ENCODE assay signal across 7 mouse cellular contexts in the genomic region with DNA sequence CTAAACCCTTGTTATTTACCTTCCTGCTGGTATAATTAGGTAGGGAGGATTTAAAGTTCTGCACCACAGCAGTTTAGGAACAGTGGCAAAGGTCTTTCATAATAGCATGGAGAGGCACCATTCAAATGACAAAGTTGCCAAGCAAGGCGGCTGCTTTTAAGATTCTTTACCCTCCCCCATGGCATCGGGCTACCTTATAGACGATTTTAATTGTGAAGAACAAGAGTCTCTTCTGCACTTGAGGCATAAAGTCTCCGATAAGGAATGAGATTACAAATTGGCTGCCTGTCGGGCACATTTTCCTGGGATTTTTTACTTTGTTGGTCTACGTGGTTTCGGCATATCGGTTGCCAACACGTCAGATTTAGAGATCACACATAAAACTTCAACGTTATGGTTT. TPM values are rescaled to one million over a fixed set of nuclear protein-coding genes. Genes with fewer than 3 reads are reported as not detected.
DNase-seq lines count a peak whose midpoint lies in the region; ATAC-seq and TF ChIP-seq lines count a peak whose summit lies in the region.

No protein-coding gene starts in this region.

- no peaks in the 10 kb centered on the region for H3K27me3 ChIP-seq in forebrain, embryonic 15.5 days
- H3K27me3 ChIP-seq in liver, embryonic 16.5 days (ENCODE audit: control insufficient read depth, insufficient read depth, low read depth, low read length) = no peaks in the 10 kb centered on the region
- no peaks in the 10 kb centered on the region for H3K27me3 ChIP-seq in thymus, adult 2 months (ENCODE audit: control insufficient read depth, insufficient read depth, low read length)

- peak overlapping the region; percentile 68 for H3K4me2 ChIP-seq in forebrain, embryonic 15.5 days (replicated peaks)
- peak overlapping the region; percentile 99 for H3K4me2 ChIP-seq in liver, embryonic 16.5 days (ENCODE audit: low read depth, low read length)

- H3K27ac ChIP-seq in forebrain, embryonic 15.5 days (replicated peaks) = peak overlapping the region; percentile 99
- H3K27ac ChIP-seq in liver, embryonic 16.5 days (ENCODE audit: low read length) = no peak overlapping the region; the same call in 1 of the 2 replicates
- no peak overlapping the region for H3K27ac ChIP-seq in thymus, adult 2 months (ENCODE audit: control insufficient read depth, insufficient read depth, low read length)

- 5% methylated on average over 10 of the region's 10 CpGs for WGBS in forebrain, embryonic 15.5 days
- 63% methylated on average over 10 of the region's 10 CpGs for WGBS in liver, embryonic 16.5 days (ENCODE audit: insufficient replicate concordance)
- 76% methylated on average over 10 of the region's 10 CpGs for WGBS in thymus, adult 2 months

- no peaks in the 10 kb centered on the region for H3K36me3 ChIP-seq in forebrain, embryonic 15.5 days
- no peaks in the 10 kb centered on the region for H3K36me3 ChIP-seq in liver, embryonic 16.5 days (ENCODE audit: control insufficient read depth, insufficient read depth)
- no peaks in the 10 kb centered on the region for H3K36me3 ChIP-seq in thymus, adult 2 months (ENCODE audit: control insufficient read depth, insufficient read depth, low read length)

- H3K4me1 ChIP-seq in forebrain, embryonic 15.5 days = peaks cover 11% of the 10 kb centered on the region
- peaks cover 14% of the 10 kb centered on the region for H3K4me1 ChIP-seq in liver, embryonic 16.5 days (ENCODE audit: control insufficient read depth, low read depth, low read length)
- H3K4me1 ChIP-seq in thymus, adult 2 months (replicated peaks; ENCODE audit: control insufficient read depth, insufficient read depth, low read length) = no peaks in the 10 kb centered on the region

- H3K9me3 ChIP-seq in forebrain, embryonic 15.5 days = no peaks in the 10 kb centered on the region
- H3K9me3 ChIP-seq in liver, embryonic 16.5 days (replicated peaks; ENCODE audit: control insufficient read depth, low read length) = no peaks in the 10 kb centered on the region

- peak; percentile 29 for DNase-seq in retina, postnatal 1 day
- no peak for DNase-seq in retina, embryonic 14.5 days (ENCODE audit: low spot score)
- DNase-seq in thymus, adult 2 months = no peak
- DNase-seq in testis, postnatal 10 days (ENCODE audit: low spot score) = no peak
- DNase-seq in kidney, adult 8-10 months = no peak

- no peak for TF ChIP-seq POLR2A in thymus, adult 2 months (IDR thresholded peaks at IDR 0.05; ENCODE audit: control insufficient read depth, extremely low read depth, insufficient read depth, low read length, poor library complexity)

- no peak for ATAC-seq in forebrain, embryonic 15.5 days (replicated peaks)
- no peak for ATAC-seq in liver, embryonic 16.5 days (ENCODE audit: low read depth)

- H3K9ac ChIP-seq in forebrain, embryonic 15.5 days (replicated peaks) = peak overlapping the region; percentile 78
- H3K9ac ChIP-seq in liver, embryonic 16.5 days (ENCODE audit: low read depth, low read length) = no peak overlapping the region

- no peak for TF ChIP-seq CTCF in thymus, adult 2 months (IDR thresholded peaks at IDR 0.05; ENCODE audit: borderline replicate concordance, control insufficient read depth, extremely low read depth, insufficient read depth, low read length, poor library complexity)

- H3K4me3 ChIP-seq in forebrain, embryonic 15.5 days = peak overlapping the region; percentile 72
- H3K4me3 ChIP-seq in liver, embryonic 16.5 days (ENCODE audit: low read depth, low read length) = peak overlapping the region; percentile 76
- no peak overlapping the region for H3K4me3 ChIP-seq in thymus, adult 2 months (ENCODE audit: control insufficient read depth, insufficient read depth, low read length)

RNA-seq across cellular contexts. Expression of a gene that starts 1.6 kb away (rescaled TPM):
- 163 TPM in 2 replicates for polyA plus RNA-seq in forebrain, embryonic 15.5 days (2015; fragmentation: Nextera tagmentation; extraction: Ambion mirVana)
- 9.1 and 9.5 TPM in 2 replicates for polyA plus RNA-seq in liver, embryonic 16.5 days (2015; fragmentation: Nextera tagmentation; extraction: Ambion mirVana)
- polyA plus RNA-seq in thymus, adult 2 months (2012; rRNA removed) = 25.1 and 33.1 TPM in 2 replicates
